Mouse (Mus musculus) intestine, embryonic 15.5 days (tissue): ENCODE results near the gene Plxnc1. TPM values are rescaled to one million over a fixed set of nuclear protein-coding genes. Genes with fewer than 3 reads are reported as not detected.

Source experiments
- ATAC-seq: fragments of 200-750 bp; cut with Nextera tagmentation; 2 replicates; pipeline ENCODE4 v1.8.0; 2017; ENCODE audit warnings: moderate TSS enrichment, moderate library complexity
- H3K27ac ChIP-seq: fragments of 300-500 bp; sonication (generic); 2 replicates; pipeline ENCODE4 v1.5.1; 2015; ENCODE audit warnings: mild to moderate bottlenecking, inconsistent platforms
- H3K27me3 ChIP-seq: fragments of 300-500 bp; sonication (generic); replicated peaks from 2 replicates; pipeline ENCODE4 v1.6.1; 2015; ENCODE audit warnings: inconsistent platforms
- H3K36me3 ChIP-seq: fragments of 300-500 bp; sonication (generic); 2 replicates; pipeline ENCODE4 v1.6.1; 2015; ENCODE audit warnings: inconsistent platforms
- H3K4me1 ChIP-seq: fragments of 300-500 bp; sonication (generic); replicated peaks from 2 replicates; pipeline ENCODE4 v1.6.1; 2015; ENCODE audit warnings: inconsistent platforms
- H3K4me2 ChIP-seq: fragments of 300-500 bp; sonication (generic); replicated peaks from 2 replicates; pipeline ENCODE4 v1.6.1; 2015; ENCODE audit warnings: mild to moderate bottlenecking, inconsistent platforms
- H3K4me3 ChIP-seq: fragments of 300-500 bp; sonication (generic); replicated peaks from 2 replicates; pipeline ENCODE4 v1.5.1; 2015; ENCODE audit warnings: inconsistent platforms
- H3K9ac ChIP-seq: fragments of 300-500 bp; sonication (generic); 2 replicates; pipeline ENCODE4 v1.6.1; 2015; ENCODE audit warnings: inconsistent platforms
- H3K9me3 ChIP-seq: fragments of 300-500 bp; sonication (generic); 2 replicates; pipeline ENCODE4 v1.6.1; 2016; ENCODE audit warnings: inconsistent platforms
- WGBS: fragments of 180-500 bp; shearing (Covaris S2); methylation state at CpG from one replicate; pipeline ENCODE4 v1.1.7; 2015; 5-methylcytosine and 5-hydroxymethylcytosine counted together
- polyA plus RNA-seq: library from polyadenylated mRNA; unstranded; fragments of >200 nt; fragmentation: Nextera tagmentation; extraction: Ambion mirVana; gene quantifications from 2 replicates; pipeline ENCODE4 v1.2.1, GENCODE M21; 2015

Gene Plxnc1
- polyA plus RNA-seq, 1 experiment from 2014 or later, result 1.3 TPM

DNA sequence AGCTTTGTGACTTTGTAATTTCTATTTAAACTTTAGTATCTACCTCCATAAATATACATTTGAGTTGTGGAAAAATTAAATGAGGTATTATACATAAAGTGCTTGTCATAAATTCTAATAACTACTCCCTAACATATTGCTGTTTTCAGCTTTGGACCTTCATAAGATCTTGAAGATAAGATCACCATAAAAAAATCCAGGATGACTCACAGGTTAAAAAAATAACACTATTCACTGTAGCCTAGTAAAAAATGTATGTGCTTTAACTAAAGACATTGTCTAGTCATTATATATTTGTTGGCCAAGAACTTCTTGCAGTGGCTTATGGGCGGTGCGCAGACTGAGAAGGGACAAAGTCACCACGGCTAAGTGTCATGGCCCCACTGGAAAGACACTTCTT lies 203.2 kb downstream of the Plxnc1 start:
- H3K27me3 ChIP-seq, result no peaks in the 10 kb centered on the region
- WGBS, result 94% methylated on average over 3 of the region's 3 CpGs

More for the DNA sequence above, 203.2 kb downstream of the Plxnc1 start:
- no peak overlapping the region for H3K4me2 ChIP-seq
- no peak overlapping the region for H3K9ac ChIP-seq
- no peaks in the 10 kb centered on the region for H3K9me3 ChIP-seq
- no peak overlapping the region for H3K4me3 ChIP-seq
- ATAC-seq, result no peak
- H3K4me1 ChIP-seq, result no peaks in the 10 kb centered on the region
- H3K36me3 ChIP-seq, result no peaks in the 10 kb centered on the region
- no peak overlapping the region for H3K27ac ChIP-seq
